9 mouse cellular contexts compared by ENCODE assay signal in genomic region chr1:64301530-64302061, GRCm38 (mm10).
DNase-seq lines count a peak whose midpoint lies in the region; ATAC-seq and TF ChIP-seq lines count a peak whose summit lies in the region.
"Had no signal": no experiment of that assay in that cellular context is flagged by ENCODE, and none has a peak within 500 bp of the region (broad histone marks: within the 10 kb centered on the region; RNA-seq: fewer than 3 reads in every experiment).

No protein-coding gene starts in this region.

- no peak overlapping the region for H3K4me3 ChIP-seq in stomach, embryonic 15.5 days (replicated peaks)
- no peak overlapping the region for H3K4me3 ChIP-seq in stomach, postnatal 0 days (ENCODE audit: low read depth, low read length)
- H3K4me3 ChIP-seq in heart, embryonic 13.5 days = no peak overlapping the region
- no peak overlapping the region for H3K4me3 ChIP-seq in stomach, embryonic 16.5 days (replicated peaks; ENCODE audit: low read length)

- H3K4me2 ChIP-seq in stomach, embryonic 15.5 days = no peak overlapping the region
- no peak overlapping the region for H3K4me2 ChIP-seq in stomach, postnatal 0 days (replicated peaks; ENCODE audit: low read depth)
- no peak overlapping the region for H3K4me2 ChIP-seq in heart, embryonic 13.5 days
- H3K4me2 ChIP-seq in stomach, embryonic 16.5 days (ENCODE audit: low read depth, low read length) = no peak overlapping the region

- no peaks in the 10 kb centered on the region for H3K27me3 ChIP-seq in stomach, embryonic 15.5 days (replicated peaks)
- H3K27me3 ChIP-seq in stomach, postnatal 0 days (ENCODE audit: control insufficient read depth, insufficient read depth, low read length) = no peaks in the 10 kb centered on the region
- no peaks in the 10 kb centered on the region for H3K27me3 ChIP-seq in heart, embryonic 13.5 days (replicated peaks)
- no peaks in the 10 kb centered on the region for H3K27me3 ChIP-seq in stomach, embryonic 16.5 days (ENCODE audit: control insufficient read depth, insufficient read depth, low read length)
- H3K27me3 ChIP-seq: Patski had no signal

- no peak for TF ChIP-seq EP300 in stomach, postnatal 0 days (optimal IDR thresholded peaks at IDR 0.05)

- 38% methylated on average over 6 of the region's 6 CpGs for WGBS in stomach, embryonic 15.5 days
- 46% methylated on average over 6 of the region's 6 CpGs for WGBS in stomach, postnatal 0 days
- WGBS in heart, embryonic 13.5 days = 40% methylated on average over 6 of the region's 6 CpGs
- 44% methylated on average over 6 of the region's 6 CpGs for WGBS in stomach, embryonic 16.5 days

- no peaks in the 10 kb centered on the region for H3K9me3 ChIP-seq in stomach, embryonic 15.5 days
- H3K9me3 ChIP-seq in stomach, postnatal 0 days (ENCODE audit: control insufficient read depth, low read length) = no peaks in the 10 kb centered on the region
- H3K9me3 ChIP-seq in heart, embryonic 13.5 days = no peaks in the 10 kb centered on the region
- no peaks in the 10 kb centered on the region for H3K9me3 ChIP-seq in stomach, embryonic 16.5 days (replicated peaks; ENCODE audit: control insufficient read depth, low read length)

- no peak overlapping the region for H3K9ac ChIP-seq in stomach, embryonic 15.5 days
- no peak overlapping the region for H3K9ac ChIP-seq in stomach, postnatal 0 days (ENCODE audit: low read length)
- H3K9ac ChIP-seq in heart, embryonic 13.5 days = no peak overlapping the region
- H3K9ac ChIP-seq in stomach, embryonic 16.5 days (ENCODE audit: low read length) = no peak overlapping the region

- TF ChIP-seq CTCF in stomach, postnatal 0 days (IDR thresholded peaks at IDR 0.05; ENCODE audit: low read depth) = no peak

- peak overlapping the region; percentile 49 for H3K27ac ChIP-seq in stomach, embryonic 15.5 days
- H3K27ac ChIP-seq in stomach, postnatal 0 days (replicated peaks) = no peak overlapping the region
- H3K27ac ChIP-seq in heart, embryonic 13.5 days (replicated peaks) = peak overlapping the region; percentile 34; the same call in 1 of the 2 replicates
- peak overlapping the region; percentile 0; the same call in 1 of the 2 replicates for H3K27ac ChIP-seq in stomach, embryonic 16.5 days (ENCODE audit: low read length)

- DNase-seq in stomach, postnatal 0 days (ENCODE audit: low spot score) = no peak
- peak; percentile 33 to 65 for DNase-seq in kidney, postnatal 4 days
- no peak for DNase-seq in thymus, postnatal 4 days
- no peak for DNase-seq in left cerebral cortex, adult 9 months (ENCODE audit: low spot score in 2 of 2)
- no peak for DNase-seq in Muller cell, postnatal 12 days (ENCODE audit: inconsistent ontology term)

- H3K4me1 ChIP-seq in stomach, embryonic 15.5 days = peaks cover 12% of the 10 kb centered on the region
- peaks cover 3% of the 10 kb centered on the region; the same call in 1 of the 2 replicates for H3K4me1 ChIP-seq in stomach, postnatal 0 days (replicated peaks; ENCODE audit: control insufficient read depth, insufficient read depth)
- peaks cover 35% of the 10 kb centered on the region for H3K4me1 ChIP-seq in heart, embryonic 13.5 days
- peaks cover 16% of the 10 kb centered on the region for H3K4me1 ChIP-seq in stomach, embryonic 16.5 days (ENCODE audit: control insufficient read depth, insufficient read depth, low read length)

- no peak for ATAC-seq in stomach, embryonic 15.5 days (ENCODE audit: insufficient read depth, low FRiP score, low read depth)
- ATAC-seq in stomach, postnatal 0 days (ENCODE audit: low FRiP score, low TSS enrichment) = no peak
- ATAC-seq in heart, embryonic 13.5 days (ENCODE audit: extremely low read depth, insufficient number of reproducible peaks, low FRiP score, low TSS enrichment) = no peak
- ATAC-seq in stomach, embryonic 16.5 days (ENCODE audit: insufficient read depth, low FRiP score) = no peak
- ATAC-seq: Patski had no signal

- H3K36me3 ChIP-seq in stomach, embryonic 15.5 days = no peaks in the 10 kb centered on the region
- H3K36me3 ChIP-seq in stomach, postnatal 0 days (ENCODE audit: control insufficient read depth, insufficient read depth, low read length) = no peaks in the 10 kb centered on the region
- no peaks in the 10 kb centered on the region for H3K36me3 ChIP-seq in heart, embryonic 13.5 days
- H3K36me3 ChIP-seq in stomach, embryonic 16.5 days (ENCODE audit: control insufficient read depth, insufficient read depth, low read length) = no peaks in the 10 kb centered on the region

Comparison
In these comparisons a context has a peak if more than half of its experiments do, and no peak if none do; other contexts are left out.
1. DNase-seq: peak in kidney, postnatal 4 days (2 of 2); none in stomach, postnatal 0 days (single experiment), thymus, postnatal 4 days (single experiment), left cerebral cortex, adult 9 months (0 of 2) and Muller cell, postnatal 12 days (single experiment).